Mouse (Mus musculus): ENCODE data around the gene Plcxd2.

DNA sequence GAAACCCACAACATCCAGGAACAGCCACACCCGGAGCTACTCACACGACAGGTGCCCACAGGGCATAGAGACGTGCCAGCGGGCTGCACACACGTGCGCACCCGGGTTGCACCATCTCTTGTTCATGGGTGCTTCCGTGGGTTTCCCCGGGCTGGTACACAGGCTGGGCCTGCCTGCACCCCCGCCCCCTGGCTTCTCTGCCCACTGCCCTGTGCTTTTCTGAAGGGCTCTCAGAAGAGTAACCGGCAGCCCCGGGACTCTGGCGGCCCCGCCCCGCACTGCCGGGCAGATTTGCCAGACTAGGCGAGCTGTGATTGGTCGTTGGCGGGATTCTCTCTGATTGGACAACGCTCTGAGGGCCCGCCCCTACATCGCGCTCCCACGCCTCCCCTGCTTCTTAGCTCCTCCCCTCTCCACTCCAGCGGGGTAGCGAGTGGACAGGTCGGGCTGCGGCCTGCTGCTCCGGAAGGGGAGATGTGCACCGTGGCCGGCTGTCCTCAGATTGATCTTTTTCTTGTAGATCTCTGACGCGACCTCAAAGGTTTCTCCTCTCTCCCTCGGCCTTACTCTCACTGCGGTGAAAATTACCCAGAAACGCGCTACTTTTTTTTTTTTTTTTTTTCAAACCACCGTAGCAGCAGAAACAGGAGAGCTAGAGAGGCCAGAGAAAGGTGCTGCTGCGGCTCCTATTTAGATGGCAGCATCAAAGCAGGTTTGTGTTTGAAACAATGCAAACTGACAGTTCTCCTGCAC, at the start of gene Plcxd2:
- TF ChIP-seq POLR2A (IDR thresholded peaks at IDR 0.05; ENCODE audit: control insufficient read depth, extremely low read depth, insufficient read depth, low read length, poor library complexity) (peak; percentile 96), CTCF (IDR thresholded peaks at IDR 0.05; ENCODE audit: borderline replicate concordance, control insufficient read depth, extremely low read depth, insufficient read depth, low read length, poor library complexity) (peak; percentile 58)

Measured in thymus, adult 2 months (tissue).